Mouse (Mus musculus): ENCODE measurements around the gene Rbm7. TPM values are rescaled to one million over a fixed set of nuclear protein-coding genes. Genes with fewer than 3 reads are reported as not detected.

The Rbm7 gene
- total RNA-seq, 2 experiments from 2014 or later, result 22.0 to 22.4 TPM

DNA sequence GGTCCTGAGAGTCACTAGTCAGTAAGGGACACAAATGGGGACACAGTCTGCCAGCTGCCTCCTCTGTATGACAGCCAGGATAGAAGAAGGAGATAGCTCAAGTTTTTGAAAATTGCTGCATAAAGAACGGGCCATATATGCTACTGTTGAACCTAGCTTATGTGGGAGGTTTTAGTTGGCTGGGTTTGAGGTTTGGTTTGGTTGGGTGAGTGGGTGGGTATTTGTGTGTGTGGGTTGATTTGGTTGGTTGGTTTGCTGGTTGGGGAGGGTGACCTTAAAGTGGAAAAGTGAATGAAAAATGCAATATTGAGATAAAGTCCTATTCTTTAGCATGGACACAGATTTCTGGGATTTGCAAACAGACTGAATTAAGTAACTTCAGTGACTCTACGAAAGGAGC is 50.3 kb downstream of the Rbm7 start:
- intact Hi-C loops (cut with DNase I), result loop anchor here (5.0 kb wide), 1 partner anchor 112 kb away; no protein-coding TSS in a partner anchor
- DNase-seq (ENCODE audit: low spot score), result no peak

DNA sequence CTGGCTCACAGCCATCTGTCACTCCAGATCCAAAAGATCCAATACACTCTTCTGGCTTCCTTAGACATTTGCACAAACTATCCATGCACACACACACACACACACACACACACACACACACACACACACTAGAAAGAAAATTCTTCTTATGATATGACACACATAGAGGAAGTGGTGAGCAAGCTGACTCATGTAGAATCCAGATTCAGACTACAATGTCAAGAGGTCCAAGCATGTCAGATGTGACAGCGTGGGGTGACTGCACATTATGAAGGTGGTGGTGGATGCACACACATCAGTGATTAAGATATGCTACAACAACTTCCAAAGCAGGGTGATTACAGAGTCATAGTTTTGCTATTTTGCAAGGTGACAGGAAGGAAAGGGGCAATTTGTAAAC is 51.2 kb downstream of the Rbm7 start:
- intact Hi-C loops (cut with DNase I), result no loop called here
- DNase-seq (ENCODE audit: low spot score), result no peak

Small RNAs within 50 kb of the gene (microRNA-seq; reads per million reads assigned to microRNA genes)
- gene Gm23653, result not detected

Other genes with a start within 250 kb of the Rbm7 start
- gene Nxpe2, start 141.8 kb downstream of the Rbm7 start, total RNA-seq (2021), result 1 to 10 TPM; 1.2 to 2.0 TPM
- 10 to 100 TPM; 64.7 to 67.1 TPM for gene Rexo2, start 14.7 kb downstream of the Rbm7 start, total RNA-seq (2021)
- 10 to 100 TPM; 26.1 to 27.1 TPM for gene Gm5617, start 143 bp upstream of the Rbm7 start, total RNA-seq (2021)
- 1 to 10 TPM; 5.1 to 5.5 TPM for gene Nnmt, start 109.9 kb upstream of the Rbm7 start, total RNA-seq (2021)